Comparison of ENCODE assay signal across 20 mouse cellular contexts in genomic region chr2:50702584-50703450, GRCm38 (mm10).
A peak's percentile ranks its signal among the peaks of the same experiment; 100 is the strongest.
DNase-seq lines count a peak whose midpoint lies in the region; ATAC-seq and TF ChIP-seq lines count a peak whose summit lies in the region.
"Had no signal": no experiment of that assay in that cellular context is flagged by ENCODE, and none has a peak within 500 bp of the region (broad histone marks: within the 10 kb centered on the region; RNA-seq: fewer than 3 reads in every experiment).

No protein-coding gene starts in this region.

- H3K36me3 ChIP-seq in midbrain, embryonic 12.5 days, result no peaks in the 10 kb centered on the region
- no peaks in the 10 kb centered on the region for H3K36me3 ChIP-seq in midbrain, embryonic 11.5 days (ENCODE audit: control insufficient read depth, insufficient read depth, low read length)
- no peaks in the 10 kb centered on the region for H3K36me3 ChIP-seq in hindbrain, embryonic 14.5 days (replicated peaks; ENCODE audit: control insufficient read depth, insufficient read depth)
- H3K36me3 ChIP-seq in neural tube, embryonic 14.5 days (ENCODE audit: control insufficient read depth, insufficient read depth, low read length), result no peaks in the 10 kb centered on the region
- H3K36me3 ChIP-seq: forebrain, embryonic 15.5 days; limb, embryonic 15.5 days; liver, embryonic 15.5 days had no signal

- WGBS in midbrain, embryonic 12.5 days, result 78% methylated on average over 15 of the region's 15 CpGs
- WGBS in midbrain, embryonic 11.5 days, result 87% methylated on average over 15 of the region's 15 CpGs
- WGBS in hindbrain, embryonic 14.5 days, result 45% methylated on average over 15 of the region's 15 CpGs
- 47% methylated on average over 15 of the region's 15 CpGs for WGBS in neural tube, embryonic 14.5 days

- peaks cover 10% of the 10 kb centered on the region; the same call in 1 of the 2 replicates for H3K4me1 ChIP-seq in midbrain, embryonic 12.5 days
- no peaks in the 10 kb centered on the region for H3K4me1 ChIP-seq in midbrain, embryonic 11.5 days (ENCODE audit: control insufficient read depth, insufficient read depth, low read length)
- H3K4me1 ChIP-seq in hindbrain, embryonic 14.5 days (replicated peaks; ENCODE audit: control insufficient read depth, insufficient read depth, low read length), result peaks cover 12% of the 10 kb centered on the region
- no peaks in the 10 kb centered on the region for H3K4me1 ChIP-seq in neural tube, embryonic 14.5 days (ENCODE audit: control insufficient read depth, insufficient read depth, low read length)
- H3K4me1 ChIP-seq: liver, embryonic 15.5 days had no signal

- H3K4me3 ChIP-seq in midbrain, embryonic 12.5 days, result no peak overlapping the region
- no peak overlapping the region for H3K4me3 ChIP-seq in midbrain, embryonic 11.5 days (ENCODE audit: low read depth, low read length)
- no peak overlapping the region for H3K4me3 ChIP-seq in hindbrain, embryonic 14.5 days (replicated peaks; ENCODE audit: low read length)
- no peak overlapping the region for H3K4me3 ChIP-seq in neural tube, embryonic 14.5 days (ENCODE audit: low read depth, low read length)
- H3K4me3 ChIP-seq: forebrain, embryonic 15.5 days; limb, embryonic 15.5 days; liver, embryonic 15.5 days had no signal

- no peaks in the 10 kb centered on the region for H3K9me3 ChIP-seq in midbrain, embryonic 12.5 days
- H3K9me3 ChIP-seq in midbrain, embryonic 11.5 days (ENCODE audit: control insufficient read depth, low read length), result no peaks in the 10 kb centered on the region
- no peaks in the 10 kb centered on the region for H3K9me3 ChIP-seq in hindbrain, embryonic 14.5 days (ENCODE audit: control insufficient read depth, low read length)
- H3K9me3 ChIP-seq in neural tube, embryonic 14.5 days (ENCODE audit: control insufficient read depth, low read length), result no peaks in the 10 kb centered on the region
- H3K9me3 ChIP-seq: forebrain, embryonic 15.5 days; limb, embryonic 15.5 days; liver, embryonic 15.5 days had no signal

- DNase-seq in midbrain, embryonic 11.5 days (ENCODE audit: low spot score, missing footprints), result no peak
- DNase-seq in brain, embryonic 14.5 days (ENCODE audit: low read depth), result peak; percentile 78
- peak; percentile 40 for DNase-seq in hindbrain, embryonic 14.5 days (ENCODE audit: low spot score)
- DNase-seq in kidney, adult 18-20 months, result no peak
- DNase-seq in layer of hippocampus, adult 9-11 months, result no peak
- DNase-seq: adrenal gland, postnatal 36 days; cerebellum, adult 8-10 months; gastrocnemius, postnatal 14 days; kidney, adult 11 months; kidney, postnatal 10 days; layer of hippocampus, postnatal 36 days; right cerebral cortex, adult 18-20 months; thymus, postnatal 25 days had no signal

- H3K27ac ChIP-seq in midbrain, embryonic 12.5 days (replicated peaks), result 0 out of 2 replicates have a peak overlapping the region, but pooled peaks have one; percentile 32
- no peak overlapping the region for H3K27ac ChIP-seq in midbrain, embryonic 11.5 days (ENCODE audit: low read depth, low read length)
- H3K27ac ChIP-seq in hindbrain, embryonic 14.5 days, result 0 out of 2 replicates have a peak overlapping the region, but pooled peaks have one; percentile 47
- H3K27ac ChIP-seq in neural tube, embryonic 14.5 days (ENCODE audit: low read depth, low read length), result no peak overlapping the region
- H3K27ac ChIP-seq: forebrain, embryonic 15.5 days; limb, embryonic 15.5 days; liver, embryonic 15.5 days; macrophage had no signal

- H3K9ac ChIP-seq in midbrain, embryonic 12.5 days (replicated peaks), result no peak overlapping the region
- H3K9ac ChIP-seq in midbrain, embryonic 11.5 days (ENCODE audit: low read length), result no peak overlapping the region
- no peak overlapping the region for H3K9ac ChIP-seq in hindbrain, embryonic 14.5 days
- H3K9ac ChIP-seq in neural tube, embryonic 14.5 days (replicated peaks; ENCODE audit: low read depth, low read length), result no peak overlapping the region
- H3K9ac ChIP-seq: forebrain, embryonic 15.5 days; limb, embryonic 15.5 days; liver, embryonic 15.5 days had no signal

- no peak overlapping the region for H3K4me2 ChIP-seq in midbrain, embryonic 12.5 days (replicated peaks)
- H3K4me2 ChIP-seq in midbrain, embryonic 11.5 days, result no peak overlapping the region
- H3K4me2 ChIP-seq in hindbrain, embryonic 14.5 days (replicated peaks), result no peak overlapping the region
- H3K4me2 ChIP-seq in neural tube, embryonic 14.5 days (ENCODE audit: low read depth, low read length), result no peak overlapping the region
- H3K4me2 ChIP-seq: forebrain, embryonic 15.5 days; limb, embryonic 15.5 days; liver, embryonic 15.5 days had no signal

- TF ChIP-seq POLR2A in brain, embryonic 14.5 days (IDR thresholded peaks at IDR 0.05; ENCODE audit: borderline replicate concordance, extremely low read depth, insufficient read depth, insufficient read length, poor library complexity, severe bottlenecking), result no peak

- no peak for TF ChIP-seq CTCF in brain, embryonic 14.5 days (IDR thresholded peaks at IDR 0.05; ENCODE audit: borderline replicate concordance, extremely low read depth, insufficient read depth, insufficient read length)

- ATAC-seq in midbrain, embryonic 12.5 days (ENCODE audit: low FRiP score, low read depth), result 0 out of 2 replicates have a peak, but pooled peaks have one; percentile 34
- no peak for ATAC-seq in midbrain, embryonic 11.5 days (ENCODE audit: low FRiP score)
- peak; percentile 60; the same call in 1 of the 2 replicates for ATAC-seq in hindbrain, embryonic 14.5 days (ENCODE audit: low FRiP score)
- peak; percentile 83 for ATAC-seq in neural tube, embryonic 14.5 days (ENCODE audit: low read depth)
- ATAC-seq: forebrain, embryonic 15.5 days had no signal

- no peaks in the 10 kb centered on the region for H3K27me3 ChIP-seq in midbrain, embryonic 12.5 days
- H3K27me3 ChIP-seq in midbrain, embryonic 11.5 days (ENCODE audit: control insufficient read depth, insufficient read depth, low read length), result no peaks in the 10 kb centered on the region
- no peaks in the 10 kb centered on the region for H3K27me3 ChIP-seq in hindbrain, embryonic 14.5 days (ENCODE audit: control insufficient read depth, insufficient read depth, low read length)
- H3K27me3 ChIP-seq in neural tube, embryonic 14.5 days (ENCODE audit: control insufficient read depth, insufficient read depth, low read length), result no peaks in the 10 kb centered on the region; the same call in 1 of the 2 replicates
- H3K27me3 ChIP-seq: CH12.LX; forebrain, embryonic 15.5 days; limb, embryonic 15.5 days; liver, embryonic 15.5 days had no signal

Comparison
In these comparisons a context has a peak if more than half of its experiments do, and no peak if none do; other contexts are left out.
1. H3K27ac ChIP-seq: peak in midbrain, embryonic 12.5 days (single experiment) and hindbrain, embryonic 14.5 days (single experiment); none in midbrain, embryonic 11.5 days (single experiment) and neural tube, embryonic 14.5 days (single experiment).
2. DNase-seq: peak in brain, embryonic 14.5 days (single experiment) and hindbrain, embryonic 14.5 days (single experiment); none in midbrain, embryonic 11.5 days (single experiment), kidney, adult 18-20 months (single experiment) and layer of hippocampus, adult 9-11 months (single experiment).